In the genomic region with DNA sequence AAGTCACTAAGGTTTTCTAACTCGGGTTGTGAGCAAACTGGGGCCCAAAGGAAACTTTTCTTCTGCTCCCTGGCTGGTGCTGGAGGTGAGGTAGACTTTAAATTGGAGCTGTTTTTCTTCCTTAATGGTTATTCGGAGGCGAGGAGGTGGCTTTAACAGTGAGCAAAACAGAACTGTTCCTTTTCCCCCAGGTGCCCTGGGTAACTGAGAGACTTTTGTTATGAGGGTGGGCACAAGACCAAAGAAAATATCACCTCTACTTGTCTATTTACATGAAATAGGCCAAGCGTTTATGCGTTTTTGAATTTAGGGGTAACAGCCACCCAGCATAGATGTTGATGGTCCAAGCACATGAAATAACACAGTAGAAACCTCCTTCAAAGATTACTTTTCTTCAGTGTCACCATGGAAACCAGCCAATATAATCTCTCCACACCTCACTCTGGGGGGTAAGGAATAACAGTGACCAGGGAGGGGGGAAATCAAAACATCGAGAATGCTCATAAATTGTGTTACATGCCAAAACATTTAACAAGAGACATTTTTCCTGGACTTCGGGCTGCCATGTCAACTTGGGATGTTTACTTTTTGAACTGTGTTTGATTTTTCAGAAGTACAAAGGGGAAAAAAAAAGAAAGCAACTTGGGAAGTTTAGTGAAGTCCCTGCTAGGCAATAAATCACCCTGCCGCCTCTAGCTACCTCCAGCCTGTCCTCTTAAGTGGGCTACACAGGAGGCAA, we compare ENCODE assay signal across 14 mouse cellular contexts.
DNase-seq lines count a peak whose midpoint lies in the region; ATAC-seq and TF ChIP-seq lines count a peak whose summit lies in the region.
"Had no signal": no experiment of that assay in that cellular context is flagged by ENCODE, and none has a peak within 500 bp of the region (broad histone marks: within the 10 kb centered on the region; RNA-seq: fewer than 3 reads in every experiment).

No protein-coding gene starts in this region.

- intact Hi-C loops in heart, adult 2 months (cut with DNase I) = no loop called here

- ATAC-seq in liver, postnatal 0 days = no peak
- peak; percentile 65; the same call in 1 of the 2 replicates for ATAC-seq in limb, embryonic 11.5 days (ENCODE audit: insufficient number of reproducible peaks, low FRiP score, low TSS enrichment, low read depth)
- 0 out of 2 replicates have a peak, but pooled peaks have one; percentile 43 for ATAC-seq in stomach, postnatal 0 days (ENCODE audit: low FRiP score, low TSS enrichment)
- ATAC-seq in cerebellum, adult (ENCODE audit: insufficient number of reproducible peaks, low FRiP score, low TSS enrichment) = no peak

- no peak for TF ChIP-seq EP300 in liver, postnatal 0 days (IDR thresholded peaks at IDR 0.05; ENCODE audit: low read depth)
- TF ChIP-seq EP300 in stomach, postnatal 0 days (optimal IDR thresholded peaks at IDR 0.05) = no peak
- no peak for TF ChIP-seq EP300 in heart, adult 2 months (IDR thresholded peaks at IDR 0.05; ENCODE audit: insufficient read depth, low read depth, low read length)

- no peaks in the 10 kb centered on the region for H3K79me2 ChIP-seq in liver, adult 2 months (ENCODE audit: control insufficient read depth, insufficient read depth, low read length)
- no peaks in the 10 kb centered on the region for H3K79me2 ChIP-seq in heart, adult 2 months (replicated peaks; ENCODE audit: control insufficient read depth, insufficient read depth, low read length)

- no peak for TF ChIP-seq CTCF in liver, adult 2 months (IDR thresholded peaks at IDR 0.05; ENCODE audit: low read depth, low read length)
- TF ChIP-seq CTCF in liver, postnatal 0 days (IDR thresholded peaks at IDR 0.05; ENCODE audit: low read depth) = no peak
- TF ChIP-seq CTCF in stomach, postnatal 0 days (IDR thresholded peaks at IDR 0.05; ENCODE audit: low read depth) = no peak
- TF ChIP-seq CTCF in heart, adult 2 months (IDR thresholded peaks at IDR 0.05) = no peak

- no peak overlapping the region for H3K4me2 ChIP-seq in liver, postnatal 0 days (ENCODE audit: low read depth, low read length)
- H3K4me2 ChIP-seq in limb, embryonic 11.5 days (ENCODE audit: low read depth, severe bottlenecking) = no peak overlapping the region
- H3K4me2 ChIP-seq in stomach, postnatal 0 days (replicated peaks; ENCODE audit: low read depth) = no peak overlapping the region
- H3K4me2 ChIP-seq: liver, embryonic 13.5 days; neural tube, embryonic 12.5 days had no signal

- no peaks in the 10 kb centered on the region for H3K4me1 ChIP-seq in liver, adult 2 months (ENCODE audit: control insufficient read depth, insufficient read depth, low read length)
- H3K4me1 ChIP-seq in liver, postnatal 0 days (ENCODE audit: insufficient read depth) = no peaks in the 10 kb centered on the region
- H3K4me1 ChIP-seq in limb, embryonic 11.5 days (ENCODE audit: control insufficient read depth, insufficient read depth, low read length) = no peaks in the 10 kb centered on the region; the same call in 1 of the 2 replicates
- no peaks in the 10 kb centered on the region for H3K4me1 ChIP-seq in stomach, postnatal 0 days (replicated peaks; ENCODE audit: control insufficient read depth, insufficient read depth)
- H3K4me1 ChIP-seq in heart, adult 2 months (ENCODE audit: control insufficient read depth, insufficient read depth, low read length) = no peaks in the 10 kb centered on the region
- H3K4me1 ChIP-seq: liver, embryonic 13.5 days had no signal

- TF ChIP-seq POLR2A in liver, adult 2 months (IDR thresholded peaks at IDR 0.05; ENCODE audit: extremely low read depth, insufficient read depth, low read length) = no peak
- no peak for TF ChIP-seq POLR2A in heart, adult 2 months (IDR thresholded peaks at IDR 0.05; ENCODE audit: insufficient read depth, low read depth, low read length)

- H3K27ac ChIP-seq in liver, adult 2 months (replicated peaks; ENCODE audit: insufficient read depth, low read depth, low read length) = no peak overlapping the region
- H3K27ac ChIP-seq in liver, postnatal 0 days (ENCODE audit: low read depth) = no peak overlapping the region
- no peak overlapping the region; the same call in none of the 2 replicates for H3K27ac ChIP-seq in limb, embryonic 11.5 days (replicated peaks; ENCODE audit: low read depth, low read length)
- peak overlapping the region; percentile 19; the same call in 1 of the 2 replicates for H3K27ac ChIP-seq in stomach, postnatal 0 days (replicated peaks)
- no peak overlapping the region for H3K27ac ChIP-seq in heart, adult 2 months
- H3K27ac ChIP-seq: heart, embryonic 10.5 days; liver, embryonic 13.5 days; midbrain, embryonic 10.5 days; neural tube, embryonic 12.5 days had no signal

- no peak overlapping the region for H3K4me3 ChIP-seq in liver, adult 2 months (ENCODE audit: insufficient read depth, low read depth, low read length)
- no peak overlapping the region for H3K4me3 ChIP-seq in liver, postnatal 0 days (ENCODE audit: low read depth, low read length)
- no peak overlapping the region for H3K4me3 ChIP-seq in limb, embryonic 11.5 days (ENCODE audit: low read depth, low read length)
- H3K4me3 ChIP-seq in stomach, postnatal 0 days (ENCODE audit: low read depth, low read length) = no peak overlapping the region
- H3K4me3 ChIP-seq in heart, adult 2 months = no peak overlapping the region
- H3K4me3 ChIP-seq: heart, embryonic 10.5 days; liver, embryonic 13.5 days; midbrain, embryonic 10.5 days; neural tube, embryonic 12.5 days had no signal

- peak; percentile 8 for DNase-seq in adrenal gland, adult 2 months
- DNase-seq in adrenal gland, adult 8-10 months = no peak
- peak; percentile 5 for DNase-seq in liver, adult 2 months (ENCODE audit: extremely low read depth, low read depth, low spot score)
- DNase-seq in liver, postnatal 0 days = no peak
- no peak for DNase-seq in limb, embryonic 11.5 days (ENCODE audit: low spot score)
- no peak for DNase-seq in stomach, postnatal 0 days (ENCODE audit: low spot score)
- no peak for DNase-seq in heart, adult 2 months
- DNase-seq: layer of hippocampus, postnatal 36 days; liver, embryonic 13.5 days; right cerebral cortex, adult 18-20 months had no signal

- H3K27me3 ChIP-seq in liver, adult 2 months (ENCODE audit: control insufficient read depth, insufficient read depth, low read length) = no peaks in the 10 kb centered on the region
- H3K27me3 ChIP-seq in liver, postnatal 0 days (ENCODE audit: insufficient read depth, low read length) = no peaks in the 10 kb centered on the region
- H3K27me3 ChIP-seq in limb, embryonic 11.5 days (ENCODE audit: control insufficient read depth, insufficient read depth, low read length) = no peaks in the 10 kb centered on the region
- no peaks in the 10 kb centered on the region for H3K27me3 ChIP-seq in stomach, postnatal 0 days (ENCODE audit: control insufficient read depth, insufficient read depth, low read length)
- no peaks in the 10 kb centered on the region for H3K27me3 ChIP-seq in heart, adult 2 months (ENCODE audit: control insufficient read depth, insufficient read depth, low read length)
- H3K27me3 ChIP-seq: liver, embryonic 13.5 days; neural tube, embryonic 12.5 days had no signal

- 57% methylated on average over 8 of the region's 8 CpGs for WGBS in liver, adult 2 months
- WGBS in liver, postnatal 0 days (ENCODE audit: insufficient replicate concordance) = 66% methylated on average over 8 of the region's 8 CpGs
- WGBS in limb, embryonic 11.5 days = 33% methylated on average over 8 of the region's 8 CpGs
- 30% methylated on average over 8 of the region's 8 CpGs for WGBS in stomach, postnatal 0 days
- 69% methylated on average over 8 of the region's 8 CpGs for WGBS in heart, adult 2 months

- no peak overlapping the region for H3K9ac ChIP-seq in liver, adult 2 months (ENCODE audit: low read depth, low read length)
- no peak overlapping the region for H3K9ac ChIP-seq in liver, postnatal 0 days (replicated peaks)
- H3K9ac ChIP-seq in limb, embryonic 11.5 days (ENCODE audit: low read length) = no peak overlapping the region
- no peak overlapping the region for H3K9ac ChIP-seq in stomach, postnatal 0 days (ENCODE audit: low read length)
- H3K9ac ChIP-seq in heart, adult 2 months (ENCODE audit: low read depth, low read length) = no peak overlapping the region
- H3K9ac ChIP-seq: liver, embryonic 13.5 days; neural tube, embryonic 12.5 days had no signal

- H3K36me3 ChIP-seq in liver, adult 2 months (ENCODE audit: control insufficient read depth, insufficient read depth, low read length) = no peaks in the 10 kb centered on the region
- no peaks in the 10 kb centered on the region for H3K36me3 ChIP-seq in liver, postnatal 0 days (replicated peaks; ENCODE audit: insufficient read depth, low read length)
- H3K36me3 ChIP-seq in limb, embryonic 11.5 days (ENCODE audit: control insufficient read depth, insufficient read depth, low read length) = no peaks in the 10 kb centered on the region
- no peaks in the 10 kb centered on the region for H3K36me3 ChIP-seq in stomach, postnatal 0 days (ENCODE audit: control insufficient read depth, insufficient read depth, low read length)
- no peaks in the 10 kb centered on the region for H3K36me3 ChIP-seq in heart, adult 2 months (ENCODE audit: control insufficient read depth, insufficient read depth, low read length)
- H3K36me3 ChIP-seq: liver, embryonic 13.5 days had no signal

- H3K9me3 ChIP-seq in liver, postnatal 0 days (ENCODE audit: low read length) = peaks cover 2% of the 10 kb centered on the region; the same call in 1 of the 2 replicates
- H3K9me3 ChIP-seq in limb, embryonic 11.5 days (ENCODE audit: control insufficient read depth, low read length) = 0 out of 2 replicates have a peak, but pooled peaks cover 2% of the 10 kb centered on the region
- no peaks in the 10 kb centered on the region for H3K9me3 ChIP-seq in stomach, postnatal 0 days (ENCODE audit: control insufficient read depth, low read length)
- H3K9me3 ChIP-seq: liver, embryonic 13.5 days; neural tube, embryonic 12.5 days had no signal

Comparison
In these comparisons a context has a peak if more than half of its experiments do, and no peak if none do; other contexts are left out.
1. DNase-seq: peak in adrenal gland, adult 2 months (single experiment) and liver, adult 2 months (single experiment); none in adrenal gland, adult 8-10 months (single experiment), liver, postnatal 0 days (single experiment), limb, embryonic 11.5 days (single experiment), stomach, postnatal 0 days (single experiment) and heart, adult 2 months (0 of 2).
2. ATAC-seq: peak in limb, embryonic 11.5 days (single experiment) and stomach, postnatal 0 days (single experiment); none in liver, postnatal 0 days (single experiment) and cerebellum, adult (single experiment).